Comparison of ENCODE assay signal across 9 mouse cellular contexts in genomic region chr13:113734134-113734794, GRCm38 (mm10).
DNase-seq lines count a peak whose midpoint lies in the region; ATAC-seq lines count a peak whose summit lies in the region.
"Had no signal": no experiment of that assay in that cellular context is flagged by ENCODE, and none has a peak within 500 bp of the region (broad histone marks: within the 10 kb centered on the region; RNA-seq: fewer than 3 reads in every experiment).

No protein-coding gene starts in this region.

- H3K4me3 ChIP-seq in liver, embryonic 11.5 days (ENCODE audit: low read depth, low read length), result no peak overlapping the region

- H3K36me3 ChIP-seq in liver, embryonic 11.5 days (ENCODE audit: control insufficient read depth, insufficient read depth, low read length), result no peaks in the 10 kb centered on the region

- H3K9me3 ChIP-seq in liver, embryonic 11.5 days (ENCODE audit: control insufficient read depth, low read length), result no peaks in the 10 kb centered on the region

- WGBS in liver, embryonic 11.5 days, result 42% methylated on average over 5 of the region's 5 CpGs

- no peak overlapping the region for H3K4me2 ChIP-seq in liver, embryonic 11.5 days

- no peak overlapping the region for H3K27ac ChIP-seq in liver, embryonic 11.5 days (ENCODE audit: low read depth, low read length)
- H3K27ac ChIP-seq: liver, embryonic 14.5 days had no signal

- intact Hi-C loops in left cerebral cortex, postnatal 25 days (cut with DNase I), result no loop called here

- H3K27me3 ChIP-seq in liver, embryonic 11.5 days (replicated peaks; ENCODE audit: control insufficient read depth, insufficient read depth, low read length), result no peaks in the 10 kb centered on the region

- H3K9ac ChIP-seq in liver, embryonic 11.5 days (ENCODE audit: low read depth, low read length), result no peak overlapping the region
- H3K9ac ChIP-seq: liver, embryonic 14.5 days had no signal

- DNase-seq in cerebellum, postnatal 10 days, result peak; percentile 18 to 34
- no peak for DNase-seq in cerebellum, adult 8-10 months
- DNase-seq in R1 (ENCODE audit: low read depth, low spot score), result peak; percentile 84
- peak; percentile 28 to 51 for DNase-seq in frontal cortex, adult 2 months (ENCODE audit: extremely low spot score in 1 of 2, low spot score in 1 of 2)
- peak; percentile 65 to 73 for DNase-seq in left cerebral cortex, postnatal 25 days (ENCODE audit: low spot score in 2 of 2)
- DNase-seq in right cerebral cortex, postnatal 25 days, result peak; percentile 12
- no peak for DNase-seq in liver, embryonic 11.5 days (ENCODE audit: low spot score)
- no peak for DNase-seq in testis, postnatal 14 days (ENCODE audit: low spot score)

- H3K4me1 ChIP-seq in liver, embryonic 11.5 days (replicated peaks; ENCODE audit: control insufficient read depth, insufficient read depth, low read length), result no peaks in the 10 kb centered on the region

- no peak for ATAC-seq in liver, embryonic 11.5 days (replicated peaks; ENCODE audit: low FRiP score)

Comparison
In these comparisons a context has a peak if more than half of its experiments do, and no peak if none do; other contexts are left out.
1. DNase-seq: peak in cerebellum, postnatal 10 days (2 of 2), R1 (single experiment), frontal cortex, adult 2 months (2 of 2), left cerebral cortex, postnatal 25 days (2 of 2) and right cerebral cortex, postnatal 25 days (single experiment); none in cerebellum, adult 8-10 months (single experiment), liver, embryonic 11.5 days (single experiment) and testis, postnatal 14 days (single experiment).